Mouse (Mus musculus) forebrain, embryonic 14.5 days (tissue): ENCODE data around the gene Cstf2t. TPM values are rescaled to one million over a fixed set of nuclear protein-coding genes. Genes with fewer than 3 reads are reported as not detected.

ENCODE experiments used
- ATAC-seq: fragments of 200-750 bp; cut with Nextera tagmentation; 2 replicates; pipeline ENCODE4 v1.8.0; 2017; ENCODE audit warnings: mild to moderate bottlenecking, moderate library complexity
- DNase-seq: peaks from one replicate; pipeline ENCODE4 v3.0.0-alpha.2; 2015; ENCODE audit warnings: low spot score
- H3K27ac ChIP-seq: fragments of 300-500 bp; sonication (generic); 2 replicates; pipeline ENCODE4 v1.5.1; 2014; ENCODE audit warnings: low read depth, mild to moderate bottlenecking, control low read depth, low read length, moderate library complexity
- H3K27me3 ChIP-seq: fragments of 300-500 bp; sonication (generic); replicated peaks from 2 replicates; pipeline ENCODE4 v1.6.1; 2014; ENCODE audit warnings: low read length, control low read depth, mixed read lengths; ENCODE audit not compliant: control insufficient read depth, insufficient read depth
- H3K36me3 ChIP-seq: fragments of 300-500 bp; sonication (generic); 2 replicates; pipeline ENCODE4 v1.6.1; 2014; ENCODE audit warnings: low read length, control low read depth; ENCODE audit not compliant: control insufficient read depth, insufficient read depth
- H3K4me1 ChIP-seq: fragments of 300-500 bp; sonication (generic); 2 replicates; pipeline ENCODE4 v1.6.1; 2014; ENCODE audit warnings: antibody characterized with exemption, low read length, control low read depth; ENCODE audit not compliant: control insufficient read depth, insufficient read depth
- H3K4me2 ChIP-seq: fragments of 300-500 bp; sonication (generic); 2 replicates; pipeline ENCODE4 v1.6.1; 2014; ENCODE audit warnings: mild to moderate bottlenecking, control low read depth, low read length
- H3K4me3 ChIP-seq: fragments of 300-500 bp; sonication (generic); 2 replicates; pipeline ENCODE4 v1.5.1; 2014; ENCODE audit warnings: low read depth, low read length, control low read depth
- H3K9ac ChIP-seq: fragments of 300-500 bp; sonication (generic); 2 replicates; pipeline ENCODE4 v1.6.1; 2014; ENCODE audit warnings: mild to moderate bottlenecking, low read length, control low read depth, moderate library complexity
- H3K9me3 ChIP-seq: fragments of 300-500 bp; sonication (generic); replicated peaks from 2 replicates; pipeline ENCODE4 v1.6.1; 2016; ENCODE audit warnings: low read length, control low read depth, mixed read lengths; ENCODE audit not compliant: control insufficient read depth
- WGBS: fragments of 180-500 bp; shearing (Covaris S2); extraction: QIAGEN DNeasy Blood & Tissue Kit; methylation state at CpG from one replicate; pipeline ENCODE4 v1.1.7; 2014; 5-methylcytosine and 5-hydroxymethylcytosine counted together
- polyA plus RNA-seq: library from polyadenylated mRNA; unstranded; fragments of >200 nt; fragmentation: Nextera tagmentation; extraction: Ambion mirVana; gene quantifications from 2 replicates; pipeline ENCODE4 v1.2.1, GENCODE M21; 2014

Gene Cstf2t
- polyA plus RNA-seq, 1 experiment from 2014 or later, result 54.7 TPM

DNA sequence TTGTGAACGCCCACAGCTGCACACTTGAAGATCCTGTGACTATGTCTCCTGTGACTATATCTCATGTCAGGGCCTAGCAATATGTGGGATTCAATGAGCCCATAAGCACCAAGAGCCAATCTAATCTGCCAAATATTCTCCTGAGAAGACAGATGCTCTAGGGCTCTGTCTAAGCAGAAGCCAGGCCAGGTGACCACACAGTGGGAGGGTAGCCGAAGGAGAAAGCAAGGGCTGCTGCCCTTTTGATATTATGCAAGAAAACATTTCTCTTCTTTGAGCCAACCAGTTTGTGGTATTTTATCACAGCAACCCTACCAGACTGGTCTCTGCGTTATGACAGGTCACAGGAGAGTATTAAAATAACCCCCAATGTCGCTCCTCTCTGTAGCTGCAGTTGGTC, 6.5 kb upstream of the Cstf2t start:
- no peak for DNase-seq
- no peak overlapping the region for H3K4me2 ChIP-seq
- 89% methylated on average over 4 of the region's 4 CpGs for WGBS
- H3K9ac ChIP-seq, result no peak overlapping the region
- peaks cover 6% of the 10 kb centered on the region; the same call in 1 of the 2 replicates for H3K4me1 ChIP-seq
- H3K27ac ChIP-seq, result no peak overlapping the region
- no peak for ATAC-seq
- H3K9me3 ChIP-seq, result no peaks in the 10 kb centered on the region
- H3K36me3 ChIP-seq, result no peaks in the 10 kb centered on the region
- H3K27me3 ChIP-seq, result no peaks in the 10 kb centered on the region
- H3K4me3 ChIP-seq, result no peak overlapping the region

DNA sequence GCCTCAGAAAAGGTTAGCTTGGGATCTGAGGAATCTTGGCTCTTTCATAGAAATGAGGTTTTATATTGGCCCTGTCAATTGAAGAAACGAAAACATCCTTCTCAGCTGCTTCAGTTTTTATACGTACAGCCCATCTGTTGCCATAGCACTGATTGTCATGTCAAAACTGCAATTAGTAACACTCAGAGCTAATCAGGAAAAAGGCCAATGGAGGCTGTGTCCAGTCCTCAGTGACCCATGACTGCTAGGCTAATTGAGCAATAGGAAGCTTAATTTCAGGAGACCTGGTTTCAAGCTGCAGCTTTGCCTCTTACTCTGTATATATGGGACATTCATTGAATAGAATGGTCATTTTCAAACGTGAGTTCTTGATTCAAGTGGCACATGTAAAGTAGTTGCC, 4.4 kb upstream of the Cstf2t start:
- WGBS, result 34% methylated on average over 3 of the region's 3 CpGs
- Histone ChIP-seq H3K36me3 (no peaks in the 10 kb centered on the region), H3K4me1 (peaks cover 6% of the 10 kb centered on the region; the same call in 1 of the 2 replicates), H3K27ac (no peak overlapping the region), H3K9ac (no peak overlapping the region), H3K27me3 (no peaks in the 10 kb centered on the region), H3K9me3 (no peaks in the 10 kb centered on the region), H3K4me2 (no peak overlapping the region), H3K4me3 (no peak overlapping the region)
- DNase-seq, result peak; percentile 4
- ATAC-seq, result no peak

DNA sequence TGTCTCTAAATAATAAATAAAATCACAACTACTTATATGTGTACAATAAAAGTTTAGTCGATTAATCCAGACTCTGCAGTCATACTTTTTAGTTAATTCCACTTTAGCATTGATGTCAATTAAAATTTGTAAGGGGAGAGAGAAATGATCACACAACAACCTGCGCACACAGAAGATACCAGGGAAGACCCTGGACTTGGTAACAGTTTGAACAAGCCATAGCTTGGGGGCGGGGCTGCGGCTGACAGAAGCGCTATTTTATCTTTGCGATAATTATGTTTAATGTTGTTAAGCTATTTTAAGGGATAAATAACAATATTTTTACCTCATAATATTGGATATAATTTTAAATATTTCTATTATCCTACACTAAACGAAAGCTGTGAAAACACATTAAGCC, 411 bp upstream of the Cstf2t start:
- Histone ChIP-seq H3K4me1 (peaks cover 9% of the 10 kb centered on the region), H3K4me2 (peak overlapping the region; percentile 51), H3K9ac (peak overlapping the region; percentile 55), H3K27ac (peak overlapping the region; percentile 49), H3K27me3 (no peaks in the 10 kb centered on the region), H3K4me3 (peak overlapping the region; percentile 79), H3K36me3 (peaks cover 23% of the 10 kb centered on the region), H3K9me3 (no peaks in the 10 kb centered on the region)
- no peak for DNase-seq
- peak; percentile 59 for ATAC-seq
- whole genome bisulfite sequencing, result 18% methylated on average over 7 of the region's 7 CpGs

DNA sequence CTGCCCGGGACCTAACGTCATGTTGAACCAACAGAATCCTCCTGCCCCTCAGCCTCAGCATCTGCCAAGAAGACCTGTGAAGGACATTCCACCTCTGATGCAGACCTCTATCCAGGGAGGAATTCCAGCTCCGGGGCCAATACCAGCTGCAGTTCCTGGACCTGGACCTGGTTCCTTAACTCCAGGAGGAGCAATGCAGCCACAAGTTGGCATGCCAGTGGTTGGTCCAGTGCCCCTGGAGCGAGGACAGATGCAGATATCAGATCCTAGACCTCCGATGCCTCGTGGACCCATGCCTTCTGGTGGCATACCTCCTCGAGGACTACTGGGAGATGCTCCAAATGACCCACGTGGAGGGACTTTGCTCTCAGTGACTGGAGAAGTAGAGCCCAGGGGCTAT, 1.1 kb downstream of the Cstf2t start:
- H3K9ac ChIP-seq, result peak overlapping the region; percentile 70; the same call in 1 of the 2 replicates
- no peak overlapping the region for H3K27ac ChIP-seq
- H3K36me3 ChIP-seq, result peaks cover 23% of the 10 kb centered on the region
- H3K9me3 ChIP-seq, result no peaks in the 10 kb centered on the region
- peaks cover 9% of the 10 kb centered on the region for H3K4me1 ChIP-seq
- H3K27me3 ChIP-seq, result no peaks in the 10 kb centered on the region
- 98% methylated on average over 8 of the region's 8 CpGs for WGBS
- DNase-seq, result no peak
- H3K4me2 ChIP-seq, result peak overlapping the region; percentile 74
- peak overlapping the region; percentile 79 for H3K4me3 ChIP-seq
- ATAC-seq, result no peak

DNA sequence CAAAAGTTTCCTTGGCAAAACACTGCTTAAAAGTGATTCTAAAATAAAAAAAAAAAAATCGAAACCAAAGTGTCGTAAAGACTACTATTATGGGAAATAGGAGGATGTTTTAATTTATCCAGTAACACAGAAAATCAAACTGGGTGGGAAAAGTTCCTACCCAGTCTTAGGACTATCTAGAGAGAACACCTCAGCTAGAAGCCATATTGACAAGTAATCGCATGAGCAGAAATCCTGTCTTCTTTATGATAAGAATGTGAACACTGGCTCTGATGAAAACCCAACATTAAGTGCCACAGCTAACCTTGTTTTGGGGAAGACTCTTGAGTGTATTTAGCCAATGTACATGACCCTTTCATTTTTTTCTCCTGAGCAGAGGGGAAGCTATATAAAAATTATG, 15.2 kb downstream of the Cstf2t start:
- DNase-seq, result no peak
- H3K27ac ChIP-seq, result no peak overlapping the region
- H3K4me3 ChIP-seq, result no peak overlapping the region
- no peak overlapping the region for H3K9ac ChIP-seq
- H3K4me2 ChIP-seq, result no peak overlapping the region
- ATAC-seq, result no peak
- 68% methylated on average over 3 of the region's 3 CpGs for WGBS
- H3K27me3 ChIP-seq, result no peaks in the 10 kb centered on the region
- H3K9me3 ChIP-seq, result no peaks in the 10 kb centered on the region
- no peaks in the 10 kb centered on the region for H3K4me1 ChIP-seq
- no peaks in the 10 kb centered on the region for H3K36me3 ChIP-seq

DNA sequence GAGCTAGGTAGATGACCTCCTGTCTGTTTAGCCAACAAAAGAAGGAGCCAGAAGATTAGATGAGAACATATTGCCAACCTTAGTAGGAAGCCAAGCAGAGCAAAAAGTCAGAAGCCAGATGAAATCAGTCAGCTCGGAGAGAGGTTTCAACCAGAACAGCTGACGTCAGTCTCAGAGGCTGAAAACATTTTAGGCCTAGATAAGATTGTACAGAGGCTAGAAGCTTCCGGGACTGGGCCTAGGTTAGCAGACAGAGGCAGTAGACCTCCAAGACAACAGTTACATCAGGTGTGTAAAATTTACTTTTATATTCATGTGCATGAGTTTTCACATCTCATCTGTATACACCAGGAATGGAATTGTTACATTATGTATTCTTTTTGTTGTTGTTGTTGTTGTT, 16.7 kb downstream of the Cstf2t start:
- DNase-seq, result no peak
- H3K36me3 ChIP-seq, result no peaks in the 10 kb centered on the region
- no peak for ATAC-seq
- no peak overlapping the region for H3K9ac ChIP-seq
- no peak overlapping the region for H3K4me3 ChIP-seq
- no peaks in the 10 kb centered on the region for H3K9me3 ChIP-seq
- no peak overlapping the region for H3K27ac ChIP-seq
- WGBS, result 89% methylated on average over 3 of the region's 3 CpGs
- H3K27me3 ChIP-seq, result no peaks in the 10 kb centered on the region
- H3K4me2 ChIP-seq, result no peak overlapping the region
- H3K4me1 ChIP-seq, result no peaks in the 10 kb centered on the region

DNA sequence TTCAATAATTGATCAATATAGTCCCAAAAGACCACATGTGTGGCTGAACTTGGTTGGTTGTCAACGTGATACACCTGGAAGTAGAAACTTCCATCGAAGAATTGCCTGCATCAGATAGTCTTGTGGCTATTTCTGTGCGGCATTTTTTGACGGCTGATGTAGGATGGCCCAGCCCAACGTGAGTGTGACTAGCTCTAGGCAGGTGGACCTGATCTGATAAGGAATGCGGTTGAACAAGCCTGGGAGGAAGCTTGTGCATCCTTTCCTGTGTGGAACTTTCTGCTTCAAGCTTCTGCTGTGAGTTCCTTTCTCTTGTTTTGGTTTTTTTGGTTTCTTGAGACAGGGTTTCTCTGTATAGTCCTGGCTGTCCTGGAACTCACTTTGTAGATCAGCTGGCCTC, 22.1 kb downstream of the Cstf2t start:
- Histone ChIP-seq H3K36me3 (no peaks in the 10 kb centered on the region), H3K4me1 (no peaks in the 10 kb centered on the region), H3K4me2 (no peak overlapping the region), H3K9me3 (no peaks in the 10 kb centered on the region), H3K27ac (no peak overlapping the region), H3K4me3 (no peak overlapping the region), H3K27me3 (no peaks in the 10 kb centered on the region), H3K9ac (no peak overlapping the region)
- ATAC-seq (no peak), DNase-seq (no peak)
- 90% methylated on average over 6 of the region's 6 CpGs for WGBS

DNA sequence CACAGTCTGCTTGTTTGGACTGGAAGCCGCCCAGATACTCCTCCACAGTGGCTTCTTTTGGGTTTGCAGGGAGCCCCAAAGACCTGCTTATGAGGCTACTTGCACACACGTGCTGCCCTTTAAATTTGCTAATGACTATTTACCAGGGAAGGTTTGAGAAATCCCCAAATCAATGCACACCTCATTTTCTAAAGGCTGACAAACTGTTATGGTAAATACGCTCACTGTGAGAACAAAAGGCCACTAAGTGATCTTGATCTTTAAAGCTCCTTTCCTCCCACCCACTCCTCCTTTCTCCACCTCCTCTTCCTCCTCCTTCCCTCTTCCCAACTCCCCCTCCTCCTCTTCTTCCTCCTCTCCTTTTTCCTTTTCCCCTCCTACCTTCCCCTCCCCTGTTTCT, 23.4 kb downstream of the Cstf2t start:
- Histone ChIP-seq H3K9me3 (no peaks in the 10 kb centered on the region), H3K36me3 (no peaks in the 10 kb centered on the region), H3K9ac (no peak overlapping the region), H3K27ac (no peak overlapping the region), H3K4me3 (no peak overlapping the region), H3K27me3 (no peaks in the 10 kb centered on the region), H3K4me1 (no peaks in the 10 kb centered on the region), H3K4me2 (no peak overlapping the region)
- no peak for DNase-seq
- no peak for ATAC-seq
- WGBS, result 12% methylated on average over 3 of the region's 3 CpGs

DNA sequence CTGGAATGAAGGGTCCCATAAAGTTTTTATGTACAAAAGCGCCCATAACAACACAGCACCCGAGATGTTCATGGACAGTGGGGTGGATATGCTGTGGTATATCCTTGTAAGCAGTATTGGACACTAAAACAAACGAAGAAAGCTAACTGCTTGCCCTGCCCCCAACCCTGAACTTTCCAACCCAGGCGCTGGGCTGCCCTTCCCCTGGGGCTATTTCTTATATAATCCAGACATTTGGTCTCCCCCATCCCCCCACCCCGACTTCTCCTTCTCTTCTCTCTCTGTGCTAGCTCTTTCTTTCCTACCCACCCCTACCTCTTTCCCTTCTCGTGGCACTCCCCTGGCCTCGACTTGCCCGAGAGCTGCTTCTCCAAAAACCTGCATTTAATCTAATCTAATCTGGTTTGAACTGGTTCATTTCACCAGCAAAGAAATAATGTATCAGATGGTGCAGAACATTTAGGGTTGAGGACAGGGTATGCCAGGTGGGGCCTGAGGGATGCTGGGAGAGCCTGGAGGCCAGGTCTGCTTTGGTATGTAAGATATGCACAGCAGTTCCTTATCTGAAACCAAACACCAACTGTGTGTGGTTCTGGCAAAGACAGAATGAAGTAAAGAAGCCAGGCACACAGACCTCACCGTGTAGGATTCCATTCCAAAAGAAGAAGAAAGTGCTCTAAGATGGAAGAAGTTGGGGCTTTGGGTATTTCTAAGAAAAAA, 24.4 kb downstream of the Cstf2t start:
- no peaks in the 10 kb centered on the region for H3K4me1 ChIP-seq
- H3K9ac ChIP-seq, result no peak overlapping the region
- H3K36me3 ChIP-seq, result no peaks in the 10 kb centered on the region
- H3K27ac ChIP-seq, result no peak overlapping the region
- WGBS, result 44% methylated on average over 9 of the region's 9 CpGs
- DNase-seq (no peak), ATAC-seq (no peak)
- H3K9me3 ChIP-seq, result no peaks in the 10 kb centered on the region
- no peaks in the 10 kb centered on the region for H3K27me3 ChIP-seq
- H3K4me3 ChIP-seq, result no peak overlapping the region
- no peak overlapping the region for H3K4me2 ChIP-seq
